Mouse (Mus musculus) heart, postnatal 4 days (tissue): Measurements from ENCODE around the gene Map3k15. TPM values are rescaled to one million over a fixed set of nuclear protein-coding genes. Genes with fewer than 3 reads are reported as not detected.

Experiments
- DNase-seq: peaks from one replicate; pipeline ENCODE4 v3.0.0; 2021
- total RNA-seq, 2 experiments: library from RNA; stranded (reverse); gene quantifications; 2 replicates each; pipeline ENCODE4 v1.2.3; 2021

Map3k15 gene
- under 1 TPM; 0.56 to 0.69 TPM for total RNA-seq

GRCm38 (mm10) chrX:159988002-159988960 is at the start of gene Map3k15:
TSS of gene Map3k15 (plus strand) at chrX:159988433.
- peak; percentile 71 for DNase-seq

- peak; percentile 61 for DNase-seq
These were observed 45.7 kb upstream of the Map3k15 start for GRCm38 (mm10) chrX:159942569-159942968.

- peak; percentile 14 for DNase-seq
These were observed 44.6 kb upstream of the Map3k15 start for GRCm38 (mm10) chrX:159943586-159943985.

GRCm38 (mm10) chrX:159953546-159954429 is 34.4 kb upstream of the Map3k15 start:
- no peak for DNase-seq

GRCm38 (mm10) chrX:159954430-159954779 is 33.8 kb upstream of the Map3k15 start:
- no peak for DNase-seq

- DNase-seq = no peak
These were observed 32.8 kb upstream of the Map3k15 start for GRCm38 (mm10) chrX:159955433-159955832.

- no peak for DNase-seq
These were observed 26.8 kb upstream of the Map3k15 start for GRCm38 (mm10) chrX:159961385-159961784.

- peak; percentile 71 for DNase-seq
These were observed 25.0 kb upstream of the Map3k15 start for GRCm38 (mm10) chrX:159963273-159963672.

- peak; percentile 13 for DNase-seq
These were observed 24.3 kb upstream of the Map3k15 start for GRCm38 (mm10) chrX:159963925-159964324.

GRCm38 (mm10) chrX:159969025-159969424 is 19.2 kb upstream of the Map3k15 start:
- no peak for DNase-seq

- DNase-seq = no peak
These were observed 17.0 kb upstream of the Map3k15 start for GRCm38 (mm10) chrX:159971091-159971779.

GRCm38 (mm10) chrX:159973730-159974129 is 14.5 kb upstream of the Map3k15 start:
- DNase-seq = peak; percentile 14

GRCm38 (mm10) chrX:159976243-159976642 is 12.0 kb upstream of the Map3k15 start:
- no peak for DNase-seq

- no peak for DNase-seq
These were observed 7.6 kb downstream of the Map3k15 start for GRCm38 (mm10) chrX:159995808-159996207.

GRCm38 (mm10) chrX:160053306-160053705 is 65.1 kb downstream of the Map3k15 start:
- no peak for DNase-seq

GRCm38 (mm10) chrX:160054643-160055042 is 66.4 kb downstream of the Map3k15 start:
- no peak for DNase-seq

- DNase-seq = no peak
These were observed 103.7 kb downstream of the Map3k15 start for GRCm38 (mm10) chrX:160091973-160092372.

GRCm38 (mm10) chrX:160107817-160108216 is 119.6 kb downstream of the Map3k15 start:
- DNase-seq = no peak

- no peak for DNase-seq
These were observed 125.5 kb downstream of the Map3k15 start for GRCm38 (mm10) chrX:160113777-160114176.

GRCm38 (mm10) chrX:160116074-160116473 is 127.8 kb downstream of the Map3k15 start:
- no peak for DNase-seq

- peak; percentile 67 for DNase-seq
These were observed 128.4 kb downstream of the Map3k15 start for GRCm38 (mm10) chrX:160116658-160117057.

- no peak for DNase-seq
These were observed 146.1 kb downstream of the Map3k15 start for GRCm38 (mm10) chrX:160134136-160134843.
